Mouse (Mus musculus): ENCODE results near the gene Iqschfp. TPM values are rescaled to one million over a fixed set of nuclear protein-coding genes. Genes with fewer than 3 reads are reported as not detected.

Iqschfp gene
- polyA plus RNA-seq, 1 experiment = not detected

DNA sequence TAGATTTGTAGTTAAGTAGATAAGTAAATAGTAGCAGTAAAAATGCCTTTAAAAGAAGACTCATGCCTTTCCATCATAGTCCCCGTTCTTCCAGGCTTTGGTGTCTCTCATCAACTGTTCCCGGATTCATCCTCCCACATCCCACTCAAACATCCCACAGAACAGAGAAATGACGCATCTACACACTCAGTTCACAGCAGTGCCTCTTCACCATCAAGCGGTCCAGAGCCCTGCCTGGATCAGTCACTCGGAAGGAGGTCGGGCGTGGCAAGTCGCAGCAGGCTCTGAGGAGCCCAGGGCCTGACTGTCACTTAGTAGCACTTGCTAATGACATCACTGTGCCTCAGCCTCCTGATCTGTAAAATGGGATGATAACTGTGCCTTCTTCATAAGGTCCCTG, 714.7 kb downstream of the Iqschfp start:
- Histone ChIP-seq H3K27me3 (ENCODE audit: control insufficient read depth, insufficient read depth, low read length) (no peaks in the 10 kb centered on the region), H3K36me3 (ENCODE audit: control insufficient read depth, insufficient read depth, low read length) (no peaks in the 10 kb centered on the region), H3K4me1 (replicated peaks; ENCODE audit: control insufficient read depth, insufficient read depth, low read length) (no peaks in the 10 kb centered on the region), H3K27ac (ENCODE audit: control insufficient read depth, insufficient read depth, low read length) (no peak overlapping the region), H3K4me3 (ENCODE audit: control insufficient read depth, insufficient read depth, low read length) (no peak overlapping the region)
- TF ChIP-seq POLR2A (IDR thresholded peaks at IDR 0.05; ENCODE audit: control insufficient read depth, extremely low read depth, insufficient read depth, low read length, poor library complexity) = no peak
- no peak for TF ChIP-seq CTCF (IDR thresholded peaks at IDR 0.05; ENCODE audit: borderline replicate concordance, control insufficient read depth, extremely low read depth, insufficient read depth, low read length, poor library complexity)
- no peak for DNase-seq
- 97% methylated on average over 8 of the region's 8 CpGs for WGBS

DNA sequence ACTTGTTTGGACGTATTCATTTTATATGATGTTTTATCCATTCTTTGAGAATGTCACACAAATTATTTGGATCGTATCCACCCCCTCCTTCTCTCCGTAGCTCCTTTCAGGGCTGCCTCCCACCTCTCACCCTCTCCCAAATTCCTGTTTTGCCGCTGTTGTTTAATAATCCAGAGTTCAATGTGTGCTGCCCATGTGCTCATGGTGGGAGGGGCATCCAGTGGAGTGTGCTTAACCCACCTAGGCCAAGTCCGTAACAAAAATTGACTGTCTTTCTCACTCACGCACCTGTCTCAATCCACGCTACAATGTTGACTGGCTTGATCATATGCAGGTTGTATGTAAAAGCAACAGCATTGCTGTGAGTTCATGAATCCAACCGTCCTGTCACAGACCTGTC, 715.3 kb downstream of the Iqschfp start:
- DNase-seq = no peak
- WGBS = 98% methylated on average over 8 of the region's 8 CpGs
- no peak for TF ChIP-seq CTCF (IDR thresholded peaks at IDR 0.05; ENCODE audit: borderline replicate concordance, control insufficient read depth, extremely low read depth, insufficient read depth, low read length, poor library complexity)
- TF ChIP-seq POLR2A (IDR thresholded peaks at IDR 0.05; ENCODE audit: control insufficient read depth, extremely low read depth, insufficient read depth, low read length, poor library complexity) = no peak
- H3K27ac ChIP-seq (ENCODE audit: control insufficient read depth, insufficient read depth, low read length) = no peak overlapping the region
- H3K4me1 ChIP-seq (replicated peaks; ENCODE audit: control insufficient read depth, insufficient read depth, low read length) = no peaks in the 10 kb centered on the region
- no peaks in the 10 kb centered on the region for H3K27me3 ChIP-seq (ENCODE audit: control insufficient read depth, insufficient read depth, low read length)
- no peaks in the 10 kb centered on the region for H3K36me3 ChIP-seq (ENCODE audit: control insufficient read depth, insufficient read depth, low read length)
- no peak overlapping the region for H3K4me3 ChIP-seq (ENCODE audit: control insufficient read depth, insufficient read depth, low read length)

DNA sequence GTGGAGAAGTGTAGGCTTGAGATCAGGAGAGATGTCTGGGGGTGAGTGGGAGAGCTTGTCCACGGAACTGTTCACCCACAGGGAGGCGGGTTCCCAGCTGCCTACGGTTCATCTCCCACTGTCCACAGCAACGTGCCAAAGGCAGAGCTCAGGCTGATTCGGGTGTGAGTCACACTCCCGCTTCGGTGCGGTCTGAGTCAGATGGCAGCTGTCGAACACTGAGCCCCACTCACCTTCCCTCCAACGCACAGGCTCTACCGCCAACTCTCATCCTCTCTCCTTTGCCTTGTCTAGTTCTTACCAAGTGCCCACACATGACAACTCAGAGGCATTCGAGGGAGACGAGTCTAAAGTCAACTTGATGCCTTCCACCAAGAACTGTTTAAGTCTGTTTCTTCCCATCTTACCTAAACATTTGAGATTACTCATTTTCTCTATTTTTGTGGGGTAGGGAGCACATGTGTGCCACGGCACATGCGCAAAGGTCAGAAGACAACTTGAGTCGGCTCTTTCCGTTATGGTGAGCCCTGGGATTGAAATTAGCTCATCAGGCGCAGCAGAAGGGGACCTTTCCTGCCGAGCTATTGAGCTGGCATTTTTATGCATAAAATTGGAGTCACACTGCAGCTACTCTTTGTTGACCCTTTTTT, 716.9 kb downstream of the Iqschfp start:
- Histone ChIP-seq H3K36me3 (ENCODE audit: control insufficient read depth, insufficient read depth, low read length) (no peaks in the 10 kb centered on the region), H3K4me1 (replicated peaks; ENCODE audit: control insufficient read depth, insufficient read depth, low read length) (no peaks in the 10 kb centered on the region), H3K27ac (ENCODE audit: control insufficient read depth, insufficient read depth, low read length) (no peak overlapping the region), H3K4me3 (ENCODE audit: control insufficient read depth, insufficient read depth, low read length) (no peak overlapping the region), H3K27me3 (ENCODE audit: control insufficient read depth, insufficient read depth, low read length) (no peaks in the 10 kb centered on the region)
- TF ChIP-seq POLR2A (IDR thresholded peaks at IDR 0.05; ENCODE audit: control insufficient read depth, extremely low read depth, insufficient read depth, low read length, poor library complexity) (no peak), CTCF (IDR thresholded peaks at IDR 0.05; ENCODE audit: borderline replicate concordance, control insufficient read depth, extremely low read depth, insufficient read depth, low read length, poor library complexity) (no peak)
- 95% methylated on average over 19 of the region's 19 CpGs for WGBS
- DNase-seq = no peak

DNA sequence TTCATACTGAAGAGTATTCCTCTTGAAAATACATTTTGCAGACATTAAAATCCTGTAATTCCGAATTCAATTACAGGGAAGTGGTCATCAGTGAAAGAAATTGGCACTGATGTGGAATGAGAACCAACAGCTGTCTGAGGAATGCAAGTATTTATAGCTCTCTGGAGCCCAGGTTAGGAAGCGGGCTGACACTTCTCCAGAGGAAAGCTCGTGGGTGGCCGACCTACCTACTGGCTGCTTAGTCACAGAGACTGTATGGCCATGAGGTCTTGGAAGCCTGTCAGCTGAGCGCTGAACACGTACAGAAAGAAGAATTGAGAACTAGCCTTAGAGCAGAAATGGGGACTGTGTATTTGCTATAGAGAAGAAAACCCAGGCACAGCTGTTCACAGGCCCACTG, 718.0 kb downstream of the Iqschfp start:
- Histone ChIP-seq H3K4me1 (replicated peaks; ENCODE audit: control insufficient read depth, insufficient read depth, low read length) (no peaks in the 10 kb centered on the region), H3K4me3 (ENCODE audit: control insufficient read depth, insufficient read depth, low read length) (no peak overlapping the region), H3K27ac (ENCODE audit: control insufficient read depth, insufficient read depth, low read length) (no peak overlapping the region), H3K27me3 (ENCODE audit: control insufficient read depth, insufficient read depth, low read length) (no peaks in the 10 kb centered on the region), H3K36me3 (ENCODE audit: control insufficient read depth, insufficient read depth, low read length) (no peaks in the 10 kb centered on the region)
- WGBS = 71% methylated on average over 6 of the region's 6 CpGs
- no peak for TF ChIP-seq CTCF (IDR thresholded peaks at IDR 0.05; ENCODE audit: borderline replicate concordance, control insufficient read depth, extremely low read depth, insufficient read depth, low read length, poor library complexity)
- no peak for TF ChIP-seq POLR2A (IDR thresholded peaks at IDR 0.05; ENCODE audit: control insufficient read depth, extremely low read depth, insufficient read depth, low read length, poor library complexity)
- no peak for DNase-seq

DNA sequence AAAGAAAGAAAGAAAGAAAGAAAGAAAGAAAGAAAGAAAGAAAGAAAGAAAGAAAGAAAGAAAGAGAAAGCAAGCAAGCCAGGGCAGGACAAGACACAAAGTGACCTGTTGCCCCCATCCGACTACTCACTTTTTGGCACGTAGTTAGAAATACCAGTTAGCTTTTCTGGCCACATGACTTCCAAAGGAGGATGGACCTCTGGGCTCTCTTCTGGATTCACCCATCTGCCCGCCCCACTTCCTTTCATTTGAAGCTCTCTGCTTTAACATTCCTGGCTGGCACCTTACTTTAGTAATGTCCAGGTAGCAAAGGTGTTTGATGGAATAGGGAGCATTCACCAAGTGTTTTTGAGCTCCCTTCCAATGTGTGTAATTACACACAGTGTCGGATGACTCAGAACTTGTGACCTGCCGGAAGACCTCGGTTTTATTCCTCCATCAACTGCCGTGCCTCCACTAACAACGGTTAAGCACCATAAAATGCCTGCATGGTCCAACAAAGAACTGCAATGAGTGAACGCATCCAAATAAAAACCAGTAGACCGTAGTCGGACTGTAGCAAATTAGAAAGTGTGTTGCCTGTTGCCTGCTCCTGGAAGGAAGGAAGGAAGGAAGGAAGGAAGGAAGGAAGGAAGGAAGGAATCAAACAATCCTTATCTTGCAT, 718.7 kb downstream of the Iqschfp start:
- no peaks in the 10 kb centered on the region for H3K36me3 ChIP-seq (ENCODE audit: control insufficient read depth, insufficient read depth, low read length)
- no peak overlapping the region for H3K4me3 ChIP-seq (ENCODE audit: control insufficient read depth, insufficient read depth, low read length)
- WGBS = 93% methylated on average over 11 of the region's 11 CpGs
- H3K27ac ChIP-seq (ENCODE audit: control insufficient read depth, insufficient read depth, low read length) = no peak overlapping the region
- DNase-seq = no peak
- no peaks in the 10 kb centered on the region for H3K27me3 ChIP-seq (ENCODE audit: control insufficient read depth, insufficient read depth, low read length)
- no peaks in the 10 kb centered on the region for H3K4me1 ChIP-seq (replicated peaks; ENCODE audit: control insufficient read depth, insufficient read depth, low read length)
- no peak for TF ChIP-seq CTCF (IDR thresholded peaks at IDR 0.05; ENCODE audit: borderline replicate concordance, control insufficient read depth, extremely low read depth, insufficient read depth, low read length, poor library complexity)
- TF ChIP-seq POLR2A (IDR thresholded peaks at IDR 0.05; ENCODE audit: control insufficient read depth, extremely low read depth, insufficient read depth, low read length, poor library complexity) = no peak

DNA sequence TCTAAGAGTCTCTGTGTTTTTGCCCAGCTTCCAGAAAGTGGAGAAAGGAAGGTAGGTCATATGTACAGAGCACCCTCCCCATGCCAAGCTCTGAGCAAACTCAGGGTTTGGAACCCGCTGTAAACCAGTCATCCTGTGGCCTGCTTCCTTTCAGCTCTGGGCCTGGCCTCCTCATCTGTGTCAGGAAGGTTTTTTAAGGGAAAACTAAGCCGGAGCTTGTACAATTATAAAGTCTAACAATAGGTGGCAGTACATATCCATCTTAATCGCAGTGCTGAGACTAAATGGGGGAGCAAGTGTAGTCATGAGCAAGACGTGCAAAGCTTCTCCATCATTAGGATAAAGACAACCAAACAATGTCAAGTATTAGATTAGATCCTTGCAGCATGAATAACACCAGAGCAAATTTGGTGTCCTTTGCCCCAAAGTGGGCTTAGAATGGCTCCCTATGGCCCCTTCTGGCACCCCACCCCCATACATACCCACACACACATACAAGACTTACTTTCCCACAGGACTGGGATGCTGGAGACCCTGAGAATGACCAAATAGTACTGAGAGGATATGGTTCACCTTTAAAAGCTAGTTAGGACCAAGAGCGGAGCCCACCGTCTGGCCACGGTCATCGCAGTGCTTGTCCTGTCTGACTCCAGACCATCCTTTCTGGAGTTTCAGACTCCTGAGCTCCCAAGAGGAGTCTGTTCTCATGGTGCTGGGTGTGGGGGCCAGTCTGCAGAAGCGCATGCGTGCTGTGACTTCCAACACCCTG, 723.2 kb downstream of the Iqschfp start:
- H3K36me3 ChIP-seq (ENCODE audit: control insufficient read depth, insufficient read depth, low read length) = no peaks in the 10 kb centered on the region
- H3K27ac ChIP-seq (ENCODE audit: control insufficient read depth, insufficient read depth, low read length) = no peak overlapping the region
- 49% methylated on average over 10 of the region's 10 CpGs for WGBS
- TF ChIP-seq CTCF (IDR thresholded peaks at IDR 0.05; ENCODE audit: borderline replicate concordance, control insufficient read depth, extremely low read depth, insufficient read depth, low read length, poor library complexity) (no peak), POLR2A (IDR thresholded peaks at IDR 0.05; ENCODE audit: control insufficient read depth, extremely low read depth, insufficient read depth, low read length, poor library complexity) (no peak)
- no peak overlapping the region for H3K4me3 ChIP-seq (ENCODE audit: control insufficient read depth, insufficient read depth, low read length)
- H3K4me1 ChIP-seq (replicated peaks; ENCODE audit: control insufficient read depth, insufficient read depth, low read length) = no peaks in the 10 kb centered on the region
- DNase-seq = peak; percentile 18
- H3K27me3 ChIP-seq (ENCODE audit: control insufficient read depth, insufficient read depth, low read length) = no peaks in the 10 kb centered on the region

All from thymus, adult 2 months (tissue).